Mouse (Mus musculus): ENCODE results near the gene Unkl. TPM values are rescaled to one million over a fixed set of nuclear protein-coding genes. Genes with fewer than 3 reads are reported as not detected.

Unkl gene
- total RNA-seq, 1 experiment: 14.8 TPM

DNA sequence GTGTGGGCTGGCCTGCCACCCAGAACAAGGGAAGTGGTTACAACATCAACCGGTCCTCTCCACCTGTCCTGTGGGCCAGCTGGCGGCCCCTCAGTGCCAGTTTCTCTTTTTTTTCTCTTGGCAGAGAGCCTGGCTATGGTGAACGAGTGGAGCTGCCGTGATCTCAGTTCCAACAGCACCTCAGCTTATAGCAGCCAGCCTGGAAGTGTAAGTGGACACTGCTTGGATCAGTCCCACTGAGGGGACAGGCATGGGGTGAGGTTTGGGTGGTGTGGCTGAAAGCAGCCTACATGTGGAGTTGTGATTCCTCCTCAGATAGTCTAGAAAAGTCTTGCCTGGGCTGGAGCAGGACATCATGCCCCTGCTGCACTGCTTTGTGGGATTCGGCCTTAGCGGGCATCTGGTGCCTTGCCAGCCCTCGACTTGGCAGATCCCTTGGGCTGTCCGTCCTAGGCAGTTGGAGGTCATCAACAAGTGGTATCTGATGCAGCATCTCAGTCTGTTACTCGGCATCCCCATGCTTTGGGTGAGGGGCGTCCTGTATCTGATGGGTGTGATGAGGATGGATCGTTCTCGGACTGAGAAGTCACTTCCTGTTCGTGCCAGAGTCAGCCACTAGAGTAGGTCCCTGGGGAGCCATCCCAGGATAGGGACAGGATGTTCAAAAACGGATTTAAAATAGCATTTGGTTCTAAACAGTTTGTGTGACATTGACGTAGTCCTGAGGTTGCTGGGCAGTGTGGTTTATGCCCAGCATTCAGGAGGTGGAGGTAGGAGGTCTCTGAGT lies 22.7 kb downstream of the Unkl start:
- H3K9me3 ChIP-seq (ENCODE audit: control insufficient read depth, insufficient read depth, low read depth, low read length): no peaks in the 10 kb centered on the region
- H3K36me3 ChIP-seq (ENCODE audit: control insufficient read depth, insufficient read depth, low read length, poor library complexity, severe bottlenecking): peaks cover 27% of the 10 kb centered on the region; the same call in 1 of the 2 replicates
- no peak overlapping the region for H3K4me3 ChIP-seq (ENCODE audit: insufficient read depth in 1 of 2, low read depth in 1 of 2, low read length in 2 of 2, poor library complexity in 1 of 2, severe bottlenecking in 1 of 2)
- TF ChIP-seq MAFK (IDR thresholded peaks at IDR 0.05; ENCODE audit: insufficient read depth, low read depth, low read length) (no peak), HCFC1 (IDR thresholded peaks at IDR 0.05; ENCODE audit: borderline replicate concordance, insufficient read depth, low read length) (no peak), CHD2 (IDR thresholded peaks at IDR 0.05; ENCODE audit: low read depth, low read length) (no peak), ZC3H11A (IDR thresholded peaks at IDR 0.05; ENCODE audit: borderline replicate concordance, low read depth, low read length) (no peak), ZNF384 (IDR thresholded peaks at IDR 0.05; ENCODE audit: low read depth, low read length) (no peak)
- no peaks in the 10 kb centered on the region for H3K4me1 ChIP-seq (ENCODE audit: control insufficient read depth in 2 of 2, insufficient read depth in 2 of 2, low read length in 2 of 2, poor library complexity in 1 of 2)
- H3K9ac ChIP-seq (ENCODE audit: insufficient read depth, low read depth, low read length, poor library complexity, severe bottlenecking): no peak overlapping the region
- no peak overlapping the region for H3K27ac ChIP-seq (ENCODE audit: insufficient read depth, low read depth, low read length, poor library complexity, severe bottlenecking)
- in situ Hi-C loops (cut with MboI; ENCODE audit: low sequenced_read_pairs in 2 of 2, unreplicated experiment in 2 of 2): no loop called here
- no peak for DNase-seq (ENCODE audit: low read depth, low spot score)

DNA sequence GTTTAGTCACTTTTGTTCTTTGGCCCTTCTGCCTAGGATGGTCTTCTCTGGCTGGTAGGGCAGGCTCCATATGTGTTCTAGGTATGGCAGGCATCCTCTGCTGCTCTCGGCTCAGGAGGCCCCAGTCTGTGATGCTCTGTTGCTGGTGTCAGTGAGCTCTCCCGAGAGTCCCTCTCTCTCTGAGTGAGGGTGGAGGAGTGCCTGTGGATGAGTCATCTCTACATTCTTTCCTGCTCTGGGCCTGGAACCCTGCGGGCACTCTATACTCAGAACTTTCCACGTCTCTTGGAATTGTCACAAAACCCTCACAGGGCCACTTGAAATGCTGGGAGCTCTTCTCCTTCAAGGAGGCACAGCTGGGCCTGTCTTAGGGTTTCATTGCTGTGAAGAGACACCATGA lies 23.5 kb downstream of the Unkl start:
- H3K36me3 ChIP-seq (ENCODE audit: control insufficient read depth, insufficient read depth, low read length, poor library complexity, severe bottlenecking): peaks cover 26% of the 10 kb centered on the region; the same call in 1 of the 2 replicates

DNA sequence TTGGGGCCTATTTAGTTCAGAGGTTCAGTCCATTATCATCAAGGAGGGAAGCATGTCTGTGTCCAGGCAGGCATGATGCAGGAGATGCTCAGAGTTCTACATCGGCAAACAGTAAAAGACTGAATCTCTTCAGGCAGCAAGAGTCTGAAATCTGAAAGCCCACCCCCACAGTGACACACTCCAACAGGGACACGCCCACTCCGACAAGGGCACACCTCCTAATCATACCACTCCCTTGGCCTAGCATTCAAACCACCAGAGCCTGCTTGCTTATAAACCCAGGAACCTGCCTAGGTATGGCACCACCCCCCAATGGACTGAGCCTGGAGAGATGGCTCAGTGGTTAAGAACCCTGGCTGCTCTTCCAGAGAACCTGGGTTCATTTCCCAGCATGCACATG lies 27.2 kb downstream of the Unkl start:
- DNase-seq (ENCODE audit: low read depth, low spot score): no peak
- TF ChIP-seq ZC3H11A (IDR thresholded peaks at IDR 0.05; ENCODE audit: borderline replicate concordance, low read depth, low read length): no peak
- no peak overlapping the region for H3K27ac ChIP-seq (ENCODE audit: insufficient read depth, low read depth, low read length, poor library complexity, severe bottlenecking)
- in situ Hi-C loops (cut with MboI; ENCODE audit: low sequenced_read_pairs in 2 of 2, unreplicated experiment in 2 of 2): no loop called here
- H3K9me3 ChIP-seq (ENCODE audit: control insufficient read depth, insufficient read depth, low read depth, low read length): no peaks in the 10 kb centered on the region
- peaks cover 18% of the 10 kb centered on the region; the same call in 1 of the 2 replicates for H3K36me3 ChIP-seq (ENCODE audit: control insufficient read depth, insufficient read depth, low read length, poor library complexity, severe bottlenecking)
- no peak overlapping the region for H3K4me3 ChIP-seq (ENCODE audit: insufficient read depth in 1 of 2, low read depth in 1 of 2, low read length in 2 of 2, poor library complexity in 1 of 2, severe bottlenecking in 1 of 2)
- no peaks in the 10 kb centered on the region for H3K4me1 ChIP-seq (ENCODE audit: control insufficient read depth in 2 of 2, insufficient read depth in 2 of 2, low read length in 2 of 2, poor library complexity in 1 of 2)
- no peak overlapping the region for H3K9ac ChIP-seq (ENCODE audit: insufficient read depth, low read depth, low read length, poor library complexity, severe bottlenecking)

More for the DNA sequence above, 23.5 kb downstream of the Unkl start:
- H3K4me1 ChIP-seq (ENCODE audit: control insufficient read depth in 2 of 2, insufficient read depth in 2 of 2, low read length in 2 of 2, poor library complexity in 1 of 2): no peaks in the 10 kb centered on the region
- no peak for DNase-seq (ENCODE audit: low read depth, low spot score)
- H3K9me3 ChIP-seq (ENCODE audit: control insufficient read depth, insufficient read depth, low read depth, low read length): no peaks in the 10 kb centered on the region
- no peak overlapping the region for H3K4me3 ChIP-seq (ENCODE audit: insufficient read depth in 1 of 2, low read depth in 1 of 2, low read length in 2 of 2, poor library complexity in 1 of 2, severe bottlenecking in 1 of 2)
- no peak for TF ChIP-seq HCFC1 (IDR thresholded peaks at IDR 0.05; ENCODE audit: borderline replicate concordance, insufficient read depth, low read length)
- H3K27ac ChIP-seq (ENCODE audit: insufficient read depth, low read depth, low read length, poor library complexity, severe bottlenecking): no peak overlapping the region
- in situ Hi-C loops (cut with MboI; ENCODE audit: low sequenced_read_pairs in 2 of 2, unreplicated experiment in 2 of 2): no loop called here
- H3K9ac ChIP-seq (ENCODE audit: insufficient read depth, low read depth, low read length, poor library complexity, severe bottlenecking): no peak overlapping the region

DNA sequence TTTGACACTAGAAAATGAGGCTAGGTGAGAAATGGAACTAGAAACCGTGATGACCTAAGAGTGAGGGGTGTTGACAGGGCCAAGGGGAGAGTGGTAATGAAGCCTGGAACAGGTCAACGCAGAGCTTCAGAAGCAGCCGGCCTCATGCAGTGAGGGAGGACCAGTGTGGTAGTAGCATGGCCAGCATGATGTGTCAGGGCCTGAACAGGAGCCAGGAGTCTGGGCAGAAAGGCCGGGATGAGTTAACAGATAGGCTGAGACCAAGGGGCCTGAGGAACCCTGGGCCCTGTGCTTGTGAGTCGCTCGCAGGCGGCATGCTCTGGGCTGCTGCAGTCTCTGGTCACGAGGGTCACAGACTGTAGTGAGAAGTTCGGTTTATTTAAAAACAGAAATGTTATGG lies 30.8 kb downstream of the Unkl start:
- H3K9ac ChIP-seq (ENCODE audit: insufficient read depth, low read depth, low read length, poor library complexity, severe bottlenecking): no peak overlapping the region
- peaks cover 6% of the 10 kb centered on the region; the same call in 1 of the 2 replicates for H3K36me3 ChIP-seq (ENCODE audit: control insufficient read depth, insufficient read depth, low read length, poor library complexity, severe bottlenecking)
- in situ Hi-C loops (cut with MboI; ENCODE audit: low sequenced_read_pairs in 2 of 2, unreplicated experiment in 2 of 2): no loop called here
- H3K4me1 ChIP-seq (ENCODE audit: control insufficient read depth in 2 of 2, insufficient read depth in 2 of 2, low read length in 2 of 2, poor library complexity in 1 of 2): peaks cover 2 to 8% of the 10 kb centered on the region in 2 experiments; a peak in 1 of 4 replicates
- H3K4me3 ChIP-seq (ENCODE audit: insufficient read depth in 1 of 2, low read depth in 1 of 2, low read length in 2 of 2, poor library complexity in 1 of 2, severe bottlenecking in 1 of 2): no peak overlapping the region
- no peak for DNase-seq (ENCODE audit: low read depth, low spot score)
- H3K9me3 ChIP-seq (ENCODE audit: control insufficient read depth, insufficient read depth, low read depth, low read length): no peaks in the 10 kb centered on the region
- TF ChIP-seq MAFK (IDR thresholded peaks at IDR 0.05; ENCODE audit: insufficient read depth, low read depth, low read length) (no peak), ZC3H11A (IDR thresholded peaks at IDR 0.05; ENCODE audit: borderline replicate concordance, low read depth, low read length) (no peak), ZNF384 (IDR thresholded peaks at IDR 0.05; ENCODE audit: low read depth, low read length) (no peak), CHD2 (IDR thresholded peaks at IDR 0.05; ENCODE audit: low read depth, low read length) (no peak), HCFC1 (IDR thresholded peaks at IDR 0.05; ENCODE audit: borderline replicate concordance, insufficient read depth, low read length) (no peak)
- H3K27ac ChIP-seq (ENCODE audit: insufficient read depth, low read depth, low read length, poor library complexity, severe bottlenecking): no peak overlapping the region

Measured in ES-E14 (cell line).